Mouse (Mus musculus): ENCODE measurements around the gene Pdzd2. TPM values are rescaled to one million over a fixed set of nuclear protein-coding genes. Genes with fewer than 3 reads are reported as not detected.
A peak's percentile ranks its signal among the peaks of the same experiment; 100 is the strongest.

The Pdzd2 gene
- polyA plus RNA-seq, 1 experiment from 2014 or later, result 18.7 TPM

- H3K27ac ChIP-seq, result no peak overlapping the region
- ATAC-seq (replicated peaks; ENCODE audit: insufficient number of reproducible peaks, insufficient read depth, low FRiP score, low read depth), result no peak
- no peak overlapping the region for H3K4me2 ChIP-seq
- 0 out of 2 replicates have a peak, but pooled peaks cover 5% of the 10 kb centered on the region for H3K36me3 ChIP-seq
- H3K4me3 ChIP-seq, result no peak overlapping the region
- no peaks in the 10 kb centered on the region for H3K4me1 ChIP-seq (replicated peaks)
- H3K27me3 ChIP-seq, result no peaks in the 10 kb centered on the region
- H3K9me3 ChIP-seq (replicated peaks), result no peaks in the 10 kb centered on the region
- WGBS, result 81% methylated on average over 15 of the region's 15 CpGs
- no peak overlapping the region for H3K9ac ChIP-seq
Measured at GRCm38 (mm10) chr15:12388726-12389489, 350.8 kb downstream of the Pdzd2 start.

DNA sequence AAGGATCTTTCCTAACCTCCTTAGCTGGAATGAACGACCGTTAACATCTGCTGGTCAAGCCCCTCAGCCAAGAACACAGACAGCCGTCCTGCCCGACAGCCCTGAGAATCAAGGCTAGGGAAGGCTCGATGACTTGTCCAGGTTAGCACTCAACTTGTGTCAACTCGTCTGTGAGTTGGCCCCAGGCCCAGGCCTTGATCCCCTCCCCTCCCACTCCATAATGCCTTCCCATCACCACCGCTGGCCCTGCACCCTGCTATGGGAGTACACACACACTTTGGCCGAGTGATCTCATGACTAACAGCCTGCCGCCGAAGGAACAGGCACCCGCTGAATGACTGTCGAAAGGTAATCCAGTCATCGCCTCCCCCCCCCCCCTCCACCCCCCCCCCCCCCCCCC is 355.0 kb downstream of the Pdzd2 start:
- Histone ChIP-seq H3K9me3 (replicated peaks) (no peaks in the 10 kb centered on the region), H3K4me2 (no peak overlapping the region), H3K9ac (no peak overlapping the region), H3K4me3 (no peak overlapping the region), H3K27me3 (no peaks in the 10 kb centered on the region), H3K27ac (no peak overlapping the region), H3K4me1 (replicated peaks) (no peaks in the 10 kb centered on the region), H3K36me3 (0 out of 2 replicates have a peak, but pooled peaks cover 5% of the 10 kb centered on the region)
- WGBS, result 47% methylated on average over 13 of the region's 13 CpGs
- ATAC-seq (replicated peaks; ENCODE audit: insufficient number of reproducible peaks, insufficient read depth, low FRiP score, low read depth), result no peak

DNA sequence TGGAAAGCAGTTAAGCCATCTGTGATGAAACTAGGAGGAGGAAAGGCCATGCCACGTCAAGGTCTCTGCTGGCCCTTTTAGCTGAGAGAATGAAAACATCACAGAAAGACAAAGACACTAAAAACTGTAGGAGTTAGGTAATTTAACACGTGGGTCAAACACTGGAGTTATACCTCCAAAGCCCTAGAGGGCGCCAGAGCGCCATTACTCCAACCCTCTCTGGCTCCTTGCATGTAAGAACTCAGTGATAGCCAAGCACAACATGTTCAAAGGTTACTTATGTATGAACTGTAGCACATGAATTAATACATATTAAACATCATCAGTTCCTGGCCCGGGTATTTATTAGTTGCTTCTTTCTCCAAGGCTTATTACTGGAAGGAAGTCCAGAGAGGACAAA is 359.2 kb downstream of the Pdzd2 start:
- Histone ChIP-seq H3K27me3 (no peaks in the 10 kb centered on the region), H3K4me1 (replicated peaks) (peaks cover 8% of the 10 kb centered on the region), H3K27ac (no peak overlapping the region), H3K4me2 (no peak overlapping the region), H3K36me3 (no peaks in the 10 kb centered on the region), H3K4me3 (no peak overlapping the region), H3K9ac (no peak overlapping the region), H3K9me3 (replicated peaks) (no peaks in the 10 kb centered on the region)
- ATAC-seq (replicated peaks; ENCODE audit: insufficient number of reproducible peaks, insufficient read depth, low FRiP score, low read depth), result no peak
- WGBS, result 60% methylated on average over 5 of the region's 5 CpGs

- WGBS, result 88% methylated on average over 3 of the region's 3 CpGs
- no peak overlapping the region for H3K4me2 ChIP-seq
- no peaks in the 10 kb centered on the region for H3K9me3 ChIP-seq (replicated peaks)
- H3K36me3 ChIP-seq, result no peaks in the 10 kb centered on the region
- no peak overlapping the region for H3K4me3 ChIP-seq
- H3K27ac ChIP-seq, result no peak overlapping the region
- peaks cover 12% of the 10 kb centered on the region for H3K4me1 ChIP-seq (replicated peaks)
- no peak for ATAC-seq (replicated peaks; ENCODE audit: insufficient number of reproducible peaks, insufficient read depth, low FRiP score, low read depth)
- H3K27me3 ChIP-seq, result no peaks in the 10 kb centered on the region
- H3K9ac ChIP-seq, result no peak overlapping the region
Measured at GRCm38 (mm10) chr15:12380057-12380456, 359.7 kb downstream of the Pdzd2 start.

DNA sequence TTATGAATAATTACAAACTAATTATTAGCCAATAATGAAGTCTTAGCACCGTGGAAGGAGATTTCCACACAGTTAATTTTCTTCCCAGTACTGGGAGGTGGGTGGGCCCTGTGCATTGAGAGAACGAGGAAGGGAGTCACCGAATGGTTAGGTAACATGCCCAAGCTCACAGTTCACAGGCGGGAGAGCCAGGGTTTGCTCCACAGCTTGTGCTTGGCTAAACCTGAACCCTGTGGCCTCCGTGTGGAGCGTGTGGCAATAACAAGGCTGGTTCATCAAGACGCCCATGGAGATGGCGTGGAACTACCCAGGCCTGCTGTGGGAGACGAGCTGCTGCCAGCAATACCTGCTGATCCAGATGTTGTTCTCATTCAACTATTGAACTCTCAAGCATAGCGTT is 361.9 kb downstream of the Pdzd2 start:
- H3K27me3 ChIP-seq, result no peaks in the 10 kb centered on the region
- no peak for ATAC-seq (replicated peaks; ENCODE audit: insufficient number of reproducible peaks, insufficient read depth, low FRiP score, low read depth)
- H3K4me2 ChIP-seq, result no peak overlapping the region
- no peak overlapping the region for H3K4me3 ChIP-seq
- H3K27ac ChIP-seq, result no peak overlapping the region
- no peaks in the 10 kb centered on the region for H3K9me3 ChIP-seq (replicated peaks)
- peaks cover 14% of the 10 kb centered on the region for H3K4me1 ChIP-seq (replicated peaks)
- WGBS, result 87% methylated on average over 10 of the region's 10 CpGs
- H3K36me3 ChIP-seq, result peaks cover 7% of the 10 kb centered on the region; the same call in 1 of the 2 replicates
- H3K9ac ChIP-seq, result no peak overlapping the region

- Histone ChIP-seq H3K36me3 (peaks cover 7% of the 10 kb centered on the region; the same call in 1 of the 2 replicates), H3K27me3 (no peaks in the 10 kb centered on the region), H3K4me2 (peak overlapping the region; percentile 63), H3K9ac (no peak overlapping the region), H3K4me3 (peak overlapping the region; percentile 35; the same call in 1 of the 2 replicates), H3K4me1 (replicated peaks) (peaks cover 14% of the 10 kb centered on the region), H3K27ac (peak overlapping the region; percentile 68), H3K9me3 (replicated peaks) (no peaks in the 10 kb centered on the region)
- WGBS, result 50% methylated on average over 13 of the region's 13 CpGs
- no peak for ATAC-seq (replicated peaks; ENCODE audit: insufficient number of reproducible peaks, insufficient read depth, low FRiP score, low read depth)
Measured at GRCm38 (mm10) chr15:12376491-12377069, 363.1 kb downstream of the Pdzd2 start.

GRCm38 (mm10) chr15:12375641-12376311 is 363.9 kb downstream of the Pdzd2 start:
- Histone ChIP-seq H3K4me1 (replicated peaks) (peaks cover 17% of the 10 kb centered on the region), H3K27ac (peak overlapping the region; percentile 68), H3K36me3 (peaks cover 7% of the 10 kb centered on the region; the same call in 1 of the 2 replicates), H3K27me3 (no peaks in the 10 kb centered on the region), H3K9me3 (replicated peaks) (no peaks in the 10 kb centered on the region), H3K9ac (peak overlapping the region; percentile 30; the same call in 1 of the 2 replicates), H3K4me3 (peak overlapping the region; percentile 35), H3K4me2 (peak overlapping the region; percentile 63)
- 8% methylated on average over 19 of the region's 19 CpGs for WGBS
- peak; percentile 86 for ATAC-seq (replicated peaks; ENCODE audit: insufficient number of reproducible peaks, insufficient read depth, low FRiP score, low read depth)

DNA sequence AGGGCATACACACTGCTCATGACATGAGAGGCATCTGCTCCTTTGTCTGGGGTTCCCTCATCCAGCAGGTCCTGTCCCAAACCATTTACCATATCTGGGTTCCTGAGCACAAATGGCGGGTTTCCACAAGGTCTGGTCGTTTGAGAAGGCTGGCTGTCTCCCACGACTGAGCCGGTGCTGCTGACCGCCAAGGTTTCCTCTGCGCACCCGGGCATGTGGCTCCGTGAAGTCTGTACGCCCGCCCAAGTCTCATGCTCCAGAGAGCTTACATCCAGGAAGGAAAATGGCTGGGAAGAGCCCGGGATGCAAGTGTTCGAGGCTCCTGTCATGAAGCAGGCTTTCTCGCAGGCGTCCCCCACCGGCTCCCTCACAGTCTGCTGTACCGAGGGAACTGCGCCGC is 364.8 kb downstream of the Pdzd2 start:
- Histone ChIP-seq H3K36me3 (peaks cover 7% of the 10 kb centered on the region; the same call in 1 of the 2 replicates), H3K4me2 (peak overlapping the region; percentile 63), H3K27me3 (no peaks in the 10 kb centered on the region), H3K4me3 (peak overlapping the region; percentile 35), H3K4me1 (replicated peaks) (peaks cover 17% of the 10 kb centered on the region), H3K9ac (no peak overlapping the region), H3K9me3 (replicated peaks) (no peaks in the 10 kb centered on the region), H3K27ac (peak overlapping the region; percentile 54)
- whole genome bisulfite sequencing, result 58% methylated on average over 18 of the region's 18 CpGs
- ATAC-seq (replicated peaks; ENCODE audit: insufficient number of reproducible peaks, insufficient read depth, low FRiP score, low read depth), result no peak

GRCm38 (mm10) chr15:12373918-12374317 is 365.8 kb downstream of the Pdzd2 start:
- no peaks in the 10 kb centered on the region for H3K9me3 ChIP-seq (replicated peaks)
- no peak overlapping the region for H3K4me3 ChIP-seq
- H3K36me3 ChIP-seq, result peaks cover 7% of the 10 kb centered on the region; the same call in 1 of the 2 replicates
- no peak overlapping the region for H3K9ac ChIP-seq
- no peak overlapping the region for H3K27ac ChIP-seq
- H3K27me3 ChIP-seq, result no peaks in the 10 kb centered on the region
- WGBS, result 74% methylated on average over 6 of the region's 6 CpGs
- no peak for ATAC-seq (replicated peaks; ENCODE audit: insufficient number of reproducible peaks, insufficient read depth, low FRiP score, low read depth)
- H3K4me2 ChIP-seq, result no peak overlapping the region
- H3K4me1 ChIP-seq (replicated peaks), result peaks cover 17% of the 10 kb centered on the region

DNA sequence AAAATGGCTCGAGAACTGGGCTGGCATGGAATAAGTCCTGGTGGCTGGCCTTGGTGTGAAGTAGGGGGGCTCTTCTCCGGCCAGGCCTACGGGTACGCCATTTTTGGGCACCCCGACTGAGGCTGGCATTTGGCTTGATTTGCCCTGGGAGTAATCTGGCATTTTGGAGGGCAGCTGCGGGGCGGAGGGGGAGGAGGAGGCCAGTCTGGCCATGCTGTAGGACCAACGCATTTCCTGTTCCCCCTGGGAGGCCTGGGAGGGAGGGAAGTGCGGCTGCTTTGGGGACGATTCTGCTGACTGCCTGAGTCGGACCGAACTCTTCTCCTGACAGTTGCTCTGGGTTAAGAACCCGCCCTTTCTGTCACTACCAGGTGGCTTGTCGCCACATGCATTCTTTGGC is 366.2 kb downstream of the Pdzd2 start:
- ATAC-seq (replicated peaks; ENCODE audit: insufficient number of reproducible peaks, insufficient read depth, low FRiP score, low read depth), result no peak
- Histone ChIP-seq H3K4me1 (replicated peaks) (peaks cover 17% of the 10 kb centered on the region), H3K4me3 (no peak overlapping the region), H3K9me3 (replicated peaks) (no peaks in the 10 kb centered on the region), H3K27ac (no peak overlapping the region), H3K27me3 (no peaks in the 10 kb centered on the region), H3K36me3 (peaks cover 7% of the 10 kb centered on the region; the same call in 1 of the 2 replicates), H3K4me2 (no peak overlapping the region), H3K9ac (no peak overlapping the region)
- 83% methylated on average over 14 of the region's 14 CpGs for WGBS

DNA sequence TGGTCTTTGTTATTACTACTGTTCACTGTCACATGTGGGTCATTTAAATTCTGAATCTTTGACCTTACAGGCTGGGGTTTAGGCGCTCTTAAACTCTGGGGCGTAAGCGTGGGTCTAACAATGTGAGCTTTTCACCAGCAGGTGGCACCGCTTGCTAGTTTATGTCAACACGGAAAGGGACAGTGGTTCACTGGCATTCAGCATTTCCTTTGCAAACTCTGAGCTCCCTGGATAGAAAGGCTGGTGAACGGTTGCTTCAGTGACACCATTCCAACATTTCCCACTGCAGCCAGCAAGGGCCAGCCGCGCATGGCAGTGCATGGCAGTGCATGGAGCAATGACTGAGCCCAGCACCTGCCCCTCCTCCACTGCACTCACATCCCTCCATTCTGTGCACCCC is 368.5 kb downstream of the Pdzd2 start:
- no peaks in the 10 kb centered on the region for H3K9me3 ChIP-seq (replicated peaks)
- H3K27ac ChIP-seq, result no peak overlapping the region
- H3K4me2 ChIP-seq, result no peak overlapping the region
- H3K4me3 ChIP-seq, result no peak overlapping the region
- H3K4me1 ChIP-seq (replicated peaks), result peaks cover 29% of the 10 kb centered on the region
- WGBS, result 8% methylated on average over 8 of the region's 8 CpGs
- H3K27me3 ChIP-seq, result no peaks in the 10 kb centered on the region
- peaks cover 7% of the 10 kb centered on the region; the same call in 1 of the 2 replicates for H3K36me3 ChIP-seq
- no peak overlapping the region for H3K9ac ChIP-seq
- 0 out of 2 replicates have a peak, but pooled peaks have one; percentile 8 for ATAC-seq (replicated peaks; ENCODE audit: insufficient number of reproducible peaks, insufficient read depth, low FRiP score, low read depth)

All from heart, embryonic 15.5 days (tissue).